Mouse (Mus musculus) kidney, embryonic 14.5 days (tissue): Measurements from ENCODE around the gene Acsl5. TPM values are rescaled to one million over a fixed set of nuclear protein-coding genes. Genes with fewer than 3 reads are reported as not detected.

Source experiments
- ATAC-seq: fragments of 200-750 bp; cut with Nextera tagmentation; 2 replicates; pipeline ENCODE4 v1.8.0; 2017; ENCODE audit warnings: moderate number of reproducible peaks, mild to moderate bottlenecking, moderate TSS enrichment, moderate library complexity; ENCODE audit not compliant: low FRiP score, low TSS enrichment
- H3K27ac ChIP-seq: fragments of 300-500 bp; sonication (generic); 2 replicates; pipeline ENCODE4 v1.5.1; 2014; ENCODE audit warnings: low read depth, mild to moderate bottlenecking, low read length, moderate library complexity, mixed read lengths
- H3K27me3 ChIP-seq: fragments of 300-500 bp; sonication (generic); 2 replicates; pipeline ENCODE4 v1.6.1; 2014; ENCODE audit warnings: mild to moderate bottlenecking, low read length; ENCODE audit not compliant: control insufficient read depth, insufficient read depth
- H3K36me3 ChIP-seq: fragments of 300-500 bp; sonication (generic); 2 replicates; pipeline ENCODE4 v1.6.1; 2014; ENCODE audit warnings: low read length, mixed read lengths; ENCODE audit not compliant: control insufficient read depth, insufficient read depth
- H3K4me1 ChIP-seq: fragments of 300-500 bp; sonication (generic); 2 replicates; pipeline ENCODE4 v1.6.1; 2014; ENCODE audit warnings: low read length, mixed read lengths; ENCODE audit not compliant: control insufficient read depth, insufficient read depth
- H3K4me2 ChIP-seq: fragments of 300-500 bp; sonication (generic); replicated peaks from 2 replicates; pipeline ENCODE4 v1.6.1; 2014; ENCODE audit warnings: low read depth, mild to moderate bottlenecking, low read length
- H3K4me3 ChIP-seq: fragments of 300-500 bp; sonication (generic); 2 replicates; pipeline ENCODE4 v1.5.1; 2014; ENCODE audit warnings: mild to moderate bottlenecking, low read length
- H3K9ac ChIP-seq: fragments of 300-500 bp; sonication (generic); 2 replicates; pipeline ENCODE4 v1.6.1; 2014; ENCODE audit warnings: low read depth, mild to moderate bottlenecking, low read length, moderate library complexity
- H3K9me3 ChIP-seq: fragments of 300-500 bp; sonication (generic); 2 replicates; pipeline ENCODE4 v1.6.1; 2016; ENCODE audit warnings: low read length; ENCODE audit not compliant: control insufficient read depth
- WGBS: fragments of 180-500 bp; shearing (Covaris S2); extraction: QIAGEN DNeasy Blood & Tissue Kit; methylation state at CpG from one replicate; pipeline ENCODE4 v1.1.7; 2014; 5-methylcytosine and 5-hydroxymethylcytosine counted together
- polyA plus RNA-seq: library from polyadenylated mRNA; unstranded; fragments of >200 nt; fragmentation: Nextera tagmentation; extraction: Ambion mirVana; gene quantifications from 2 replicates; pipeline ENCODE4 v1.2.1, GENCODE M21; 2014

Acsl5 gene
- polyA plus RNA-seq, 1 experiment from 2014 or later = 38.1 TPM

GRCm38 (mm10) chr19:55297961-55298360 is 46.2 kb downstream of the Acsl5 start:
- no peak for ATAC-seq
- WGBS = 73% methylated on average over 5 of the region's 5 CpGs
- Histone ChIP-seq H3K9me3 (no peaks in the 10 kb centered on the region), H3K4me3 (no peak overlapping the region), H3K4me1 (no peaks in the 10 kb centered on the region), H3K27ac (no peak overlapping the region), H3K9ac (no peak overlapping the region), H3K27me3 (no peaks in the 10 kb centered on the region), H3K4me2 (no peak overlapping the region), H3K36me3 (peaks cover 81% of the 10 kb centered on the region)

GRCm38 (mm10) chr19:55299378-55299777 is 47.6 kb downstream of the Acsl5 start:
- Histone ChIP-seq H3K9me3 (no peaks in the 10 kb centered on the region), H3K27me3 (no peaks in the 10 kb centered on the region), H3K4me2 (no peak overlapping the region), H3K36me3 (peaks cover 88% of the 10 kb centered on the region), H3K27ac (no peak overlapping the region), H3K4me1 (no peaks in the 10 kb centered on the region), H3K9ac (no peak overlapping the region), H3K4me3 (no peak overlapping the region)
- 95% methylated on average over 1 of the region's 1 CpGs for WGBS
- no peak for ATAC-seq

GRCm38 (mm10) chr19:55300525-55300924 is 48.8 kb downstream of the Acsl5 start:
- H3K27ac ChIP-seq = no peak overlapping the region
- ATAC-seq = no peak
- H3K4me3 ChIP-seq = no peak overlapping the region
- H3K4me2 ChIP-seq = no peak overlapping the region
- WGBS = 86% methylated on average over 3 of the region's 3 CpGs
- H3K9me3 ChIP-seq = no peaks in the 10 kb centered on the region
- peaks cover 78% of the 10 kb centered on the region for H3K36me3 ChIP-seq
- no peak overlapping the region for H3K9ac ChIP-seq
- H3K27me3 ChIP-seq = no peaks in the 10 kb centered on the region
- no peaks in the 10 kb centered on the region for H3K4me1 ChIP-seq

GRCm38 (mm10) chr19:55305024-55305423 is 53.3 kb downstream of the Acsl5 start:
- ATAC-seq = no peak

GRCm38 (mm10) chr19:55311874-55312273 is 60.1 kb downstream of the Acsl5 start:
- Histone ChIP-seq H3K9me3 (no peaks in the 10 kb centered on the region), H3K36me3 (peaks cover 58% of the 10 kb centered on the region), H3K4me2 (no peak overlapping the region), H3K4me1 (peaks cover 5% of the 10 kb centered on the region; the same call in 1 of the 2 replicates), H3K4me3 (no peak overlapping the region), H3K27ac (no peak overlapping the region), H3K9ac (no peak overlapping the region), H3K27me3 (no peaks in the 10 kb centered on the region)
- 91% methylated on average over 8 of the region's 8 CpGs for WGBS
- no peak for ATAC-seq

More at GRCm38 (mm10) chr19:55305024-55305423, 53.3 kb downstream of the Acsl5 start:
- Histone ChIP-seq H3K9me3 (no peaks in the 10 kb centered on the region), H3K4me2 (no peak overlapping the region), H3K4me3 (no peak overlapping the region), H3K4me1 (no peaks in the 10 kb centered on the region), H3K36me3 (peaks cover 76% of the 10 kb centered on the region), H3K27me3 (no peaks in the 10 kb centered on the region), H3K9ac (no peak overlapping the region), H3K27ac (no peak overlapping the region)

- H3K4me1 ChIP-seq = peaks cover 16% of the 10 kb centered on the region; the same call in 1 of the 2 replicates
- no peak overlapping the region for H3K27ac ChIP-seq
- WGBS = 97% methylated on average over 2 of the region's 2 CpGs
- no peak overlapping the region for H3K4me2 ChIP-seq
- no peaks in the 10 kb centered on the region for H3K27me3 ChIP-seq
- H3K9me3 ChIP-seq = no peaks in the 10 kb centered on the region
- no peak overlapping the region for H3K4me3 ChIP-seq
- H3K9ac ChIP-seq = no peak overlapping the region
- no peak for ATAC-seq
- peaks cover 44% of the 10 kb centered on the region for H3K36me3 ChIP-seq
These were observed 61.9 kb downstream of the Acsl5 start for GRCm38 (mm10) chr19:55313649-55314048.

GRCm38 (mm10) chr19:55315452-55316108 is 63.8 kb downstream of the Acsl5 start, which contains the start of gene Zdhhc6:
Zdhhc6 (minus strand) TSS chr19:55316032.
- under 1% methylated on average over 60 of the region's 60 CpGs for WGBS
- peak; percentile 81 for ATAC-seq
- Histone ChIP-seq H3K9ac (peak within 1 kb of the TSS; percentile 87), H3K36me3 (peaks cover 26% of the 10 kb centered on the region), H3K27ac (peak within 1 kb of the TSS; percentile 85), H3K4me2 (peak within 1 kb of the TSS; percentile 89), H3K4me3 (peak within 1 kb of the TSS; percentile 92), H3K27me3 (no peaks in the 10 kb centered on the region), H3K9me3 (no peaks in the 10 kb centered on the region), H3K4me1 (peaks cover 16% of the 10 kb centered on the region; the same call in 1 of the 2 replicates)

GRCm38 (mm10) chr19:55316109-55316714 is 64.5 kb downstream of the Acsl5 start, which contains the start of gene Vti1a:
Vti1a (plus strand) TSS chr19:55316295.
- peaks cover 20% of the 10 kb centered on the region for H3K36me3 ChIP-seq
- H3K4me1 ChIP-seq = peaks cover 16% of the 10 kb centered on the region; the same call in 1 of the 2 replicates
- WGBS = under 1% methylated on average over 45 of the region's 48 CpGs
- peak within 1 kb of the TSS; percentile 87 for H3K9ac ChIP-seq
- no peaks in the 10 kb centered on the region for H3K27me3 ChIP-seq
- peak within 1 kb of the TSS; percentile 92 for H3K4me3 ChIP-seq
- peak within 1 kb of the TSS; percentile 85 for H3K27ac ChIP-seq
- peak; percentile 95 for ATAC-seq
- peak within 1 kb of the TSS; percentile 89 for H3K4me2 ChIP-seq
- no peaks in the 10 kb centered on the region for H3K9me3 ChIP-seq

GRCm38 (mm10) chr19:55316901-55317300 is 65.2 kb downstream of the Acsl5 start:
- 56% methylated on average over 10 of the region's 10 CpGs for WGBS
- peak overlapping the region; percentile 87; the same call in 1 of the 2 replicates for H3K9ac ChIP-seq
- ATAC-seq = no peak

More at GRCm38 (mm10) chr19:55316901-55317300, 65.2 kb downstream of the Acsl5 start:
- Histone ChIP-seq H3K4me1 (peaks cover 16% of the 10 kb centered on the region; the same call in 1 of the 2 replicates), H3K36me3 (peaks cover 13% of the 10 kb centered on the region; the same call in 1 of the 2 replicates), H3K4me2 (peak overlapping the region; percentile 89), H3K9me3 (no peaks in the 10 kb centered on the region), H3K27me3 (no peaks in the 10 kb centered on the region), H3K4me3 (peak overlapping the region; percentile 92), H3K27ac (no peak overlapping the region)
